Mouse (Mus musculus) heart, postnatal 0 days (tissue): ENCODE results near the gene Il2rb.

Source experiments
- CTCF ChIP-seq: IDR thresholded peaks from 2 replicates; pipeline ENCODE4 v1.5.1; 2016; ENCODE audit warnings: antibody characterized with exemption, control low read depth, low read depth
- EP300 ChIP-seq: IDR thresholded peaks from 2 replicates; pipeline ENCODE4 v1.6.1; 2016; ENCODE audit warnings: antibody characterized with exemption, low read depth

GRCm38 (mm10) chr15:78452929-78453328 is 42.1 kb downstream of the Il2rb start:
- no peak for TF ChIP-seq CTCF
- no peak for TF ChIP-seq EP300
